Mouse (Mus musculus): ENCODE measurements around the gene Klhdc10.
A peak's percentile ranks its signal among the peaks of the same experiment; 100 is the strongest.

The Klhdc10 gene

GRCm38 (mm10) chr6:30402091-30402491 is 423 bp downstream of the Klhdc10 start:
- peak; percentile 35 for DNase-seq (ENCODE audit: low read depth, low spot score)

- peak; percentile 88 for DNase-seq (ENCODE audit: low read depth, low spot score)
These were observed 1.8 kb downstream of the Klhdc10 start for GRCm38 (mm10) chr6:30403465-30403864.

- no peak for DNase-seq (ENCODE audit: low read depth, low spot score)
These were observed 3.0 kb downstream of the Klhdc10 start for GRCm38 (mm10) chr6:30404671-30405070.

- DNase-seq (ENCODE audit: low read depth, low spot score), result no peak
These were observed 6.6 kb downstream of the Klhdc10 start for GRCm38 (mm10) chr6:30408276-30408675.

GRCm38 (mm10) chr6:30409399-30410093 is 7.9 kb downstream of the Klhdc10 start:
- no peak for DNase-seq (ENCODE audit: low read depth, low spot score)

GRCm38 (mm10) chr6:30411311-30411710 is 9.6 kb downstream of the Klhdc10 start:
- no peak for DNase-seq (ENCODE audit: low read depth, low spot score)

- no peak for DNase-seq (ENCODE audit: low read depth, low spot score)
These were observed 14.5 kb downstream of the Klhdc10 start for GRCm38 (mm10) chr6:30416126-30416525.

- no peak for DNase-seq (ENCODE audit: low read depth, low spot score)
These were observed 15.1 kb downstream of the Klhdc10 start for GRCm38 (mm10) chr6:30416801-30417200.

GRCm38 (mm10) chr6:30432461-30433192 is 31.0 kb downstream of the Klhdc10 start:
- DNase-seq (ENCODE audit: low read depth, low spot score), result peak; percentile 45

- DNase-seq (ENCODE audit: low read depth, low spot score), result no peak
These were observed 34.8 kb downstream of the Klhdc10 start for GRCm38 (mm10) chr6:30436476-30436875.

GRCm38 (mm10) chr6:30437054-30437453 is 35.4 kb downstream of the Klhdc10 start:
- DNase-seq (ENCODE audit: low read depth, low spot score), result no peak

- DNase-seq (ENCODE audit: low read depth, low spot score), result no peak
These were observed 37.9 kb downstream of the Klhdc10 start for GRCm38 (mm10) chr6:30439576-30439975.

GRCm38 (mm10) chr6:30456991-30457390 is 55.3 kb downstream of the Klhdc10 start:
- DNase-seq (ENCODE audit: low read depth, low spot score), result no peak

GRCm38 (mm10) chr6:30458626-30459025 is 57.0 kb downstream of the Klhdc10 start:
- no peak for DNase-seq (ENCODE audit: low read depth, low spot score)

- DNase-seq (ENCODE audit: low read depth, low spot score), result no peak
These were observed 57.5 kb downstream of the Klhdc10 start for GRCm38 (mm10) chr6:30459056-30459747.

- peak; percentile 87 for DNase-seq (ENCODE audit: low read depth, low spot score)
These were observed 58.4 kb downstream of the Klhdc10 start for GRCm38 (mm10) chr6:30459811-30460749.

GRCm38 (mm10) chr6:30460750-30461446 is 59.2 kb downstream of the Klhdc10 start:
- DNase-seq (ENCODE audit: low read depth, low spot score), result peak; percentile 93

GRCm38 (mm10) chr6:30461755-30462344 is 60.2 kb downstream of the Klhdc10 start:
- no peak for DNase-seq (ENCODE audit: low read depth, low spot score)

GRCm38 (mm10) chr6:30462822-30463221 is 61.2 kb downstream of the Klhdc10 start:
- no peak for DNase-seq (ENCODE audit: low read depth, low spot score)

GRCm38 (mm10) chr6:30465586-30465985 is 63.9 kb downstream of the Klhdc10 start:
- no peak for DNase-seq (ENCODE audit: low read depth, low spot score)
